Mouse (Mus musculus) MEL (cell line): Measurements from ENCODE around the gene Atp5s.

Experiments
- CHD2 ChIP-seq: IDR thresholded peaks from 2 replicates; pipeline ENCODE4 v1.6.1; 2011; ENCODE audit warnings: low read length, improper control_type of control experiment
- CTCF ChIP-seq, 3 experiments: IDR thresholded peaks in 2 of 3; conservative IDR thresholded peaks in 1 of 3; 2 replicates each; pipeline ENCODE4 v1.5.1; 2011 to 2012; ENCODE audit warnings: low read length in 3 of 3, low read depth in 2 of 3, mild to moderate bottlenecking in 2 of 3, improper control_type of control experiment in 1 of 3, inconsistent platforms in 1 of 3, mixed read lengths in 1 of 3, moderate library complexity in 1 of 3; ENCODE audit not compliant: control insufficient read depth in 1 of 3, insufficient read depth in 1 of 3, poor library complexity in 1 of 3, severe bottlenecking in 1 of 3
- E2F4 ChIP-seq: IDR thresholded peaks from 2 replicates; pipeline ENCODE4 v1.6.1; 2011; ENCODE audit warnings: low read depth, low read length, improper control_type of control experiment, borderline replicate concordance
- ETS1 ChIP-seq: IDR thresholded peaks from 2 replicates; pipeline ENCODE4 v1.6.1; 2012; ENCODE audit warnings: low read depth, mild to moderate bottlenecking, inconsistent platforms, low read length, improper control_type of control experiment, moderate library complexity
- MAFK ChIP-seq: IDR thresholded peaks from 2 replicates; pipeline ENCODE4 v1.6.1; 2011; ENCODE audit warnings: low read depth, mild to moderate bottlenecking, low read length, improper control_type of control experiment, borderline replicate concordance
- MAZ ChIP-seq: IDR thresholded peaks from 2 replicates; pipeline ENCODE4 v1.6.1; 2012; ENCODE audit warnings: low read depth, mild to moderate bottlenecking, inconsistent platforms, low read length, improper control_type of control experiment
- POLR2A ChIP-seq, 2 experiments: IDR thresholded peaks; 2 replicates each; pipeline ENCODE4 v1.6.1; 2011 to 2012; ENCODE audit warnings: low read length in 2 of 2, mild to moderate bottlenecking in 2 of 2, control low read depth in 1 of 2, improper control_type of control experiment in 1 of 2, low read depth in 1 of 2, moderate library complexity in 1 of 2; ENCODE audit not compliant: control insufficient read depth in 1 of 2, insufficient read depth in 1 of 2, poor library complexity in 1 of 2
- RAD21 ChIP-seq: IDR thresholded peaks from 2 replicates; pipeline ENCODE4 v1.6.1; 2011; ENCODE audit warnings: mild to moderate bottlenecking, low read depth, low read length, improper control_type of control experiment
- ZKSCAN1 ChIP-seq: IDR thresholded peaks from 2 replicates; pipeline ENCODE4 v1.6.1; 2012; ENCODE audit warnings: low read depth, mild to moderate bottlenecking, inconsistent platforms, low read length, improper control_type of control experiment, moderate library complexity
- ZNF384 ChIP-seq: IDR thresholded peaks from 2 replicates; pipeline ENCODE4 v1.6.1; 2012; ENCODE audit warnings: low read depth, mild to moderate bottlenecking, inconsistent platforms, low read length, improper control_type of control experiment

- TF ChIP-seq E2F4 (0 out of 2 replicates have a peak, but pooled peaks have one; percentile 19), MAZ (peak; percentile 56; the same call in 1 of the 2 replicates), ETS1 (peak; percentile 89), POLR2A (IDR thresholded peaks at IDR 0.05; ENCODE audit: control insufficient read depth in 1 of 2, insufficient read depth in 1 of 2, low read depth in 1 of 2, low read length in 2 of 2, poor library complexity in 1 of 2) (no peak), ZNF384 (peak; percentile 94), CHD2 (peak; percentile 21; the same call in 1 of the 2 replicates), RAD21 (peak; percentile 96), MAFK (peak; percentile 72), CTCF (IDR thresholded peaks at IDR 0.05 in 2 of 3, conservative IDR thresholded peaks at IDR 0.05 in 1 of 3; ENCODE audit: control insufficient read depth in 1 of 3, insufficient read depth in 1 of 3, low read depth in 2 of 3, low read length in 3 of 3, poor library complexity in 1 of 3, severe bottlenecking in 1 of 3) (peak; percentile 33 to 92 (median 88); a peak in 5 of 6 replicates), ZKSCAN1 (no peak; the same call in 1 of the 2 replicates)
Measured at GRCm38 (mm10) chr12:69757418-69758141, 32.8 kb downstream of the Atp5s start.
